Mouse (Mus musculus): ENCODE results near the gene Gm9821. TPM values are rescaled to one million over a fixed set of nuclear protein-coding genes. Genes with fewer than 3 reads are reported as not detected.

Gm9821 gene
- polyA plus RNA-seq (2012; ENCODE audit: low replicate concordance), result not detected in 2 replicates

DNA sequence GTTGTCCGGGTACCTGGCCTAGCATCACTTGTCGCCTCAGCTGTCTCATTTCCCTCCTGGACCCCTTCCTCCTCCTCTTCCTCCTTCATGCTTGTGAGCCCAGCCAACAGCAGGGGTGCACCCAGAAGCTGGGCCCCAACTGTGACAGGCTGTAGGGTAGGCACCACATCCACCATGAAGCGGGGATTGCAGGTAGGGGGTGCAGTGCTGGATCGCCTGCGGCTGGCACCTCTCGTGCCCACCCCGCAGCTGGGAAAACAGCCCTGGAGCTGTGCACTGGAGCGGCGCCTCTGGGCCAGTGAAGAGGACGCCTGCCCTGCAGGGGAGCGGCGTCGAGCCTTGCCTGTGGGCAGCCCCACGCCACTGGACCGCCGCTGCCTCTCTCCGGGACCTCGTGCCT lies at the start of gene Gm9821:
Gm9821 (plus strand) TSS at position 221 of the 400 bp plus-strand sequence.

DNA sequence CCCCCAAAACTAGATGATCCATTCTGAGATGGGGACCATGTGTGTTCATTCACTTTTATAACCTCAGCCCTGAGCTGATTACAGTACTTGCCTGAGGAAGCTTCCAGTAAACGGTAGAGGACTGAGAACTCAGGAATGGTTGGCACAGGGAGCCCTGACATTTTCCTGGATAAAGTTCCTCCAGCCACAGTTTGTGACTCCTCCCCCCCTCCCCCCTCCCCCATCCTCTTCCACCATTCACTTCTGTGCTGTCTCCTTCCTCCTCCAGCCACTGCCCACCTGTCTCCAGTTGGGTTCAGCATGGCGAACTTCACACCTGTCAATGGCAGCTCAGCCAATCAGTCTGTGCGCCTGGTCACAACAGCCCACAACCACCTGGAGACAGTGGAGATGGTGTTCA lies 18.6 kb upstream of the Gm9821 start, which contains the start of gene Chrm4:
Chrm4 (plus strand) TSS at position 301 of the 400 bp plus-strand sequence.

GRCm38 (mm10) chr2:91932160-91932711 lies 13.3 kb upstream of the Gm9821 start, which contains the start of gene Mdk:
Gene Mdk (minus strand): TSS chr2:91932297.

GRCm38 (mm10) chr2:91975581-91976541 lies 30.4 kb downstream of the Gm9821 start, which contains the start of gene Dgkz:
Gene Dgkz (minus strand): TSS chr2:91975864.

Other genes with a start within 250 kb of the Gm9821 start
- gene Atg13, start 235.1 kb upstream of the Gm9821 start, polyA plus RNA-seq (2012; ENCODE audit: low replicate concordance), result 21.6 and 48.3 TPM in 2 replicates
- gene Harbi1, start 234.9 kb upstream of the Gm9821 start, polyA plus RNA-seq (2012; ENCODE audit: low replicate concordance), result 0.07 and 0.93 TPM in 2 replicates
- gene Ambra1, start 215.6 kb upstream of the Gm9821 start, polyA plus RNA-seq (2012; ENCODE audit: low replicate concordance), result 30.4 and 31.8 TPM in 2 replicates
- gene Chrm4, start 18.5 kb upstream of the Gm9821 start, polyA plus RNA-seq (2012; ENCODE audit: low replicate concordance), result 9.1 and 14.1 TPM in 2 replicates
- 6.0 and 9.2 TPM in 2 replicates for gene Mdk, start 13.4 kb upstream of the Gm9821 start, polyA plus RNA-seq (2012; ENCODE audit: low replicate concordance)
- 197 and 231 TPM in 2 replicates for gene Dgkz, start 30.2 kb downstream of the Gm9821 start, polyA plus RNA-seq (2012; ENCODE audit: low replicate concordance)
- gene Creb3l1, start 78.8 kb downstream of the Gm9821 start, polyA plus RNA-seq (2012; ENCODE audit: low replicate concordance), result 2.0 and 3.2 TPM in 2 replicates
- gene Phf21a, start 147.4 kb downstream of the Gm9821 start, polyA plus RNA-seq (2012; ENCODE audit: low replicate concordance), result 6.9 and 17.0 TPM in 2 replicates

Measured in leukemia stem cell, adult 10-12 weeks (primary cell).